Mouse (Mus musculus) frontal cortex, adult 2 months (tissue): ENCODE data around the gene Gorasp1. TPM values are rescaled to one million over a fixed set of nuclear protein-coding genes. Genes with fewer than 3 reads are reported as not detected.

ENCODE experiments used
- DNase-seq, 2 experiments: peaks; one replicate each; pipeline ENCODE4 v3.0.0; 2022; ENCODE audit warnings: low spot score in 1 of 2; ENCODE audit errors: extremely low spot score in 1 of 2
- polyA plus RNA-seq: library from polyadenylated mRNA; depleted of rRNA; stranded (reverse); fragments of >200 nt; gene quantifications from 2 replicates; pipeline ENCODE4 v1.2.3, GENCODE M21; 2012; rRNA removed

Gorasp1 gene
- polyA plus RNA-seq, result 20.3 and 24.0 TPM in 2 replicates

DNA sequence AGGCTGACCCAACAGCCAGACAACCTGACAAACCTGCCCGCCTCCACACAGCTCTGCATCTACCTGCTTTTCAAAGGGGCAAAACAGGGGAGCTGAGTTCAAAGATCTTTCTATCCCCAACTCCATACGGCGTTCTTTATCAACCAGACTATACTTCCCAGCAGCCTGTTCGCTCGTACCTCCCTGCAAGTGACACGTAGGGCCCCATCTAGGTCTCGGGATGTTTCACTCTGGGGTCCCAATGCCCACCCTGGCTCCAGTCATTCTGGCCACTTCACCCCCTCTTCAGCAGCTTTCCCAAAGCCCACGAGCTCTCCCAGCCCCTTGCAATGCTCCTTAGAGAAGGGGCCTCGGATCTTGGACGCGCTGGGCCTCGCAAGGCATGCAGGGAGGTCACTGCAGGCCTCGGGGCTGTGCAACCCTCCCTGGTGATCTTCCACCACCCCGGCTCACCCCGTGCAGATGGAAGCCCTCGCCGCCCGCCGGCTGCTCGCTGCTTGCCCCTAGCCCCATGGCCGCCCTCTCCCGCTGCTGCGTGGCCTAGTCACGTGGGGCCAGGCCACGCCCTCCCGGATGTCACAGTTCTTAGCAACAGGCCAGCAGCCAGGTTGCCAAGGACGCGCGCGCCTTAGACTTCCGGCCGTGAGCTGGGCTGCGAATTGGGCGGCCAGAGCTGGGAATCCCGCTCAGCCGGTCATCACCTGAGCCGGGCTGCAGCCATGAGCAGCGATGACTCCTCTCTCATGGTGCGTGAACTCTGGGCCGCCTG lies at the start of gene Gorasp1, which contains the start of gene Ttc21a:
Gene Gorasp1, minus strand, starts transcription at position 561 of the 769 bp plus-strand sequence.
Gene Ttc21a, plus strand, starts transcription at position 602 of the 769 bp plus-strand sequence.
- DNase-seq, result peak; percentile 83 to 92

- no peak for DNase-seq
Observed at GRCm38 (mm10) chr9:119985881-119986574, 48.7 kb upstream of the Gorasp1 start.

GRCm38 (mm10) chr9:119984536-119985011 lies 47.2 kb upstream of the Gorasp1 start, which contains the start of gene Csrnp1:
Gene Csrnp1 (minus strand): TSS chr9:119984658.
- no peak for DNase-seq

- DNase-seq, result peak in 1 of 2 experiments; percentile 88
Observed at GRCm38 (mm10) chr9:119983585-119984535, 46.5 kb upstream of the Gorasp1 start.

- no peak for DNase-seq
Observed at GRCm38 (mm10) chr9:119982956-119983551, 45.7 kb upstream of the Gorasp1 start.

DNA sequence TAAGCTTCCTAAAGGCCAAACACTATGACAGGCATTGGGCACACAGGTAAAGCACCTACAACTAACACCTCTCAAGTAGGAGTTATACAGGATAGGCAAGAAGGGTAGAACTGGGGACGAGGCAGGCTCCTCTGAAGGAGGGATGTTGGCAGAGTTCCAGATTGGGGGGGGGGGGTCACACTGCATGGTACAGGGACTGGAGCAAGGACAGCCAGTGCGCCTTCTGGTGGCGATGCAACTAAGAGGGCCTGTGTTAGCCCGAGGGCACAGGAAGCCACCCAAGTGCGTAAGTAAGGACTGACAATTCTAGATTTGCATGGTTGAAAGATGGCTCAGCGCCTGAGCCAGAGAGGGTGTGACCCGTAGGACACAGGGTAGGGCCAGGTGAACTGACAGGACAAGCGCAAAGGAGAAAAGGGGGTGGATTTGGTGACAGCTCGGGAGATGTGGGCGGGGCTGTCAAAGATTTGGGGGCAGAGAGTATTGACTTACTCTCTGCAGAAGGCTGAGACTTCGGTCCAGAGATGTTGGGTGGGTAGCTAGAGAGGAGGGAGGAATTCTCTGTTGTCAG lies 45.0 kb upstream of the Gorasp1 start:
- DNase-seq, result peak in 1 of 2 experiments; percentile 58

DNA sequence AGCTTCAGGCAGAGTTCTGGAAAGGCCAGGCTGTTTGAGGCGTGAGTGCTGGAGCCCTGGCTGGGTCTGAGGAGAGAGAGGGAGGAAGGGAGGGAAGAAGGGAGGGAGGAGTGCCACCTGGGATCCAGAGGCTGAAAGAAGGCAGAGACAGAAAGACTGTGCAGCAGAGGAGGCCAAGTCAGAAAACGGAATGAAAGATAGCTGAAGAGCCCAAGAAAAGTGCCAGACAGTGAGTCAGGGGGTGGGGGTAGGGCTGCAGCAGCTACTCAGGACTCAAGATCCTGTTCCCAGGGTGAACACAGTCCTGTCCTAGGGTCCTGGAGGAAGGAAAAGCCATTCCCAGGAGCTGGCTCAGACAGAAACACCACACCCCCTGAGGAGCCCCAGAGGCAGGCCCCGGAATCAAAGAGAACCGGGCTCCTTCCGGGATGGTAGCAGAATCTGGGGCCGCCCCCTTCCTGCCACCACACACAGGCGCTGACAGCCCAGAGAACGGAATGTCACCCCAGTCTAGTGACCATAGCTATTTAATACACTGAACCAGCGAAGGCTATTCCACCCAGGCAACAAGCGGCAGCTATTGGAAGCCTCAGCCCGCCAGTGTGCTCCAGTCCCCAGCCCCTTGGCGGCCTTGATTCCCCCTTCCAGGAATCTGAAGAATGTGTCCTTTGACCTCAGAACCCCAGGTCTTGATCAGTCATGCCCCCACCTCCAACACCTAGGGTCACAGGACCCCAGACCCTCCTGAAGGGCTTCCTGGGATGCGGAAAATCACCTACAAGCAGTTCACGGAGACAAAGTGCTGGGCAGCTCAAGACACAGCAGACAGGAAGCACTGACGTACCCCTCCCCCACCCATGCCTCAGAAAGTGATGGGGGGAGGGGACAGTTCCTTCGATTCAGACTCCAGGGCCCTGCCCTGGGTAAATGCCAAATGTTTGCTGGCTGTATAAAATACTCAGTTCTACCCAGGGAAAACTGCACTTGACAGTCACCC lies 44.1 kb upstream of the Gorasp1 start:
- DNase-seq, result peak in 1 of 2 experiments; percentile 66

DNA sequence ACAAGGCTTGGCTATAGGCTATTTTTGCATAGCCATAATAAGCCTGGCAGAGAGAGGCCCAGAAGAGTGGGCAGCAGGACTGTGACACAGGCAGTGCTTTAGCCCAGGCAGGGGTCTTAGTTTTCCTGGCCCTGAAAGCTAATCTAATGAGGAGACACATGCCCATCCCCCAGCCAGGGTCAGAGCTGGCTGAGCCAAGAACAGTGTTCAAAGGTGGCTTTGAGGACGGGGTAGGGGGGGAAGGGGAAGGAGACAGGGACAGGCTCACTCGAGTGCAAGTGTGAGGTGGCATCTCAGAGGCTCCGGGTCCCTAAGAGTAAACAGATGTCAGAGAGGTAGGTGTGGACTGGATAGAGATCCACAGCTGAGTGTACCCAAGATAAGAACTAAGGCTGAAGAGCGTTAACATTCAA lies 43.4 kb upstream of the Gorasp1 start:
- no peak for DNase-seq

DNA sequence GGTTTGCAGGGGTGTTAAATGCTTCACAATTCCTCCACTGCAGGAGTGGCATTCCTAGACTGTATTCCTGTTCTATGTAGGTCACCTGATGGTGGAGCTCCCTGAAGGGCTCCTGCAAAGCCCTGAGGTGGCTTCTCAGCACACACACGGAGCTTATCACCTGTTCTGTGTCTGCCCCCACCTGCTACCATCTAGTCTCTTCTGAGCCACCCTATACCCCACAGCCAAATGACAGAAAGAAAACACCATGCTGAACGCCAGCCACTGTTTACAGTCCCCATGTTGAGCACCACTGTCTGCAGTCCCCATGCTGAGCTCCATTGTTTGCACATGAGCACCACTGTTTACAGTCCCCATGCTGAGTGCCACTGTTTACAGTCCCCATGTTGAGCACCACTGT lies 42.4 kb upstream of the Gorasp1 start:
- DNase-seq, result no peak

GRCm38 (mm10) chr9:119978811-119979441 lies 41.6 kb upstream of the Gorasp1 start:
- DNase-seq, result peak in 1 of 2 experiments; percentile 81

- no peak for DNase-seq
Observed at GRCm38 (mm10) chr9:119978151-119978810, 40.9 kb upstream of the Gorasp1 start.

GRCm38 (mm10) chr9:119977557-119978060 lies 40.2 kb upstream of the Gorasp1 start:
- DNase-seq, result no peak

- DNase-seq, result no peak
Observed at GRCm38 (mm10) chr9:119976704-119977556, 39.6 kb upstream of the Gorasp1 start.

GRCm38 (mm10) chr9:119975286-119975685 lies 37.9 kb upstream of the Gorasp1 start:
- no peak for DNase-seq

DNA sequence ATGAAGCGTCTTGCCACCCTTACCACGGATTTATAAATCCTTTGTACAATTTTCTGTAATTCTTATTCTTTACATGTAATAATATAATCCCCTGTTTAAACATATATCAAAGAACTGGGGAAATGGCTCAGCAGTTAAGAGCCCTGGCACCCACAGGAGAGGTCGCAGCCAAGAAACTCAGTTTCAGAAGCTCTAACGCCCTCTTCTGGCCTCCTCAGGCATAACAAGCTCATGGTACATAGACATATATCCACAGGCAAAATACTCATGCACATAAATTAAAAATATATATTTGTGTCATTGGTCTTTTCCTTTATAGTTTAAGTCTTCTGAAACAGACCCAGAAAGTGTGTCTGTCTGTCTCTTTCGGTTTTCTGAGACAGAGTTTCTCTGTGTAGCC lies 37.2 kb upstream of the Gorasp1 start:
- no peak for DNase-seq

- DNase-seq, result no peak
Observed at GRCm38 (mm10) chr9:119973869-119974520, 36.6 kb upstream of the Gorasp1 start.
